Mouse (Mus musculus) megakaryocyte-erythroid progenitor cell, adult 5-6 weeks (primary cell): ENCODE measurements around the gene Primpol. TPM values are rescaled to one million over a fixed set of nuclear protein-coding genes. Genes with fewer than 3 reads are reported as not detected.

Experiments
- total RNA-seq, 2 experiments: library from RNA; stranded (forward) in 1 of 2; stranded (reverse) in 1 of 2; fragments of 200-1000, 215-1000 nt in 1 of 2; fragments of >200 nt in 1 of 2; fragmentation: Nextera tagmentation in 1 of 2; gene quantifications; 2 replicates each; pipeline ENCODE4 v1.2.3; 2014 to 2017

Gene Primpol
- total RNA-seq, 2 experiments from 2014 or later = 10.9 to 22.4 TPM

Other genes with a start within 250 kb of the Primpol start
- 85.5 and 104 TPM in 2 replicates for gene Acsl1, start 146.2 kb downstream of the Primpol start, total RNA-seq (2014; fragmentation: Nextera tagmentation)
- 139 and 157 TPM in 2 replicates for gene Acsl1, start 146.2 kb downstream of the Primpol start, total RNA-seq (2017)
- gene Cenpu, start 65.2 kb downstream of the Primpol start, total RNA-seq (2014; fragmentation: Nextera tagmentation) = 43.9 and 56.0 TPM in 2 replicates
- 94.8 and 107 TPM in 2 replicates for gene Cenpu, start 65.2 kb downstream of the Primpol start, total RNA-seq (2017)
- gene Casp3, start 79 bp upstream of the Primpol start, total RNA-seq (2014; fragmentation: Nextera tagmentation) = 281 and 287 TPM in 2 replicates
- 487 and 511 TPM in 2 replicates for gene Casp3, start 79 bp upstream of the Primpol start, total RNA-seq (2017)
- 55.0 and 76.9 TPM in 2 replicates for gene Irf2, start 122.5 kb upstream of the Primpol start, total RNA-seq (2014; fragmentation: Nextera tagmentation)
- 17.2 and 26.2 TPM in 2 replicates for gene Irf2, start 122.5 kb upstream of the Primpol start, total RNA-seq (2017)